Mouse (Mus musculus): ENCODE measurements at regions not wholly inside any gene's neighbourhood (a gene's known extent, or its start where the extent isn't known, plus 50 kb on each side); places are given as distances from the start of the nearest gene placed in this dataset.
"Not testable (repeated sequence)": the region's sequence is repeated elsewhere in the genome, so short reads cannot be mapped to it uniquely, and the experiment has no call there.

- DNase-seq (ENCODE audit: low read depth in 1 of 2, low spot score in 2 of 2) = no peak
- TF ChIP-seq CTCF (IDR thresholded peaks at IDR 0.05; ENCODE audit: extremely low read depth, insufficient read depth, insufficient read length, insufficient replicate concordance) (no peak), POLR2A (IDR thresholded peaks at IDR 0.05; ENCODE audit: low read depth, low read length) (no peak)
- WGBS = 81% methylated on average over 11 of the region's 11 CpGs
Observed at GRCm38 (mm10) chr12:29439343-29440019, 88.7 kb upstream of the Myt1l start.

GRCm38 (mm10) chr12:29465201-29465600 is 63.0 kb upstream of the Myt1l start:
- not testable (repeated sequence) for H3K27ac ChIP-seq (ENCODE audit: insufficient read depth, low read length); H3K4me3 ChIP-seq (ENCODE audit: extremely low read depth, insufficient read depth, insufficient read length); H3K27me3 ChIP-seq (ENCODE audit: control insufficient read depth, insufficient read depth, low read length); H3K4me1 ChIP-seq (ENCODE audit: control insufficient read depth, insufficient read depth, insufficient read length); DNase-seq (ENCODE audit: low read depth in 1 of 2, low spot score in 2 of 2); H3K36me3 ChIP-seq (ENCODE audit: control insufficient read depth, insufficient read depth, low read length)
- 31% methylated on average over 3 of the region's 3 CpGs for WGBS

More at GRCm38 (mm10) chr12:29439343-29440019, 88.7 kb upstream of the Myt1l start:
- Histone ChIP-seq H3K36me3 (ENCODE audit: control insufficient read depth, insufficient read depth, low read length) (no peaks in the 10 kb centered on the region), H3K4me1 (ENCODE audit: control insufficient read depth, insufficient read depth, insufficient read length) (no peaks in the 10 kb centered on the region), H3K27ac (ENCODE audit: insufficient read depth, low read length) (no peak overlapping the region), H3K4me3 (ENCODE audit: extremely low read depth, insufficient read depth, insufficient read length) (no peak overlapping the region), H3K27me3 (ENCODE audit: control insufficient read depth, insufficient read depth, low read length) (no peaks in the 10 kb centered on the region)

All from spleen, adult 2 months (tissue).